Mouse (Mus musculus) liver, embryonic 14.5 days (tissue): Measurements from ENCODE around the gene Paxbp1. TPM values are rescaled to one million over a fixed set of nuclear protein-coding genes. Genes with fewer than 3 reads are reported as not detected.

Experiments
- ATAC-seq: fragments of 200-750 bp; cut with Nextera tagmentation; 2 replicates; pipeline ENCODE4 v1.8.0; 2017; ENCODE audit warnings: moderate number of reproducible peaks, mild to moderate bottlenecking, moderate library complexity; ENCODE audit not compliant: insufficient read depth
- DNase-seq, 3 experiments: peaks; one replicate each; pipeline ENCODE4 v3.0.0-alpha.2; 2012 to 2013; ENCODE audit warnings: low read depth in 3 of 3, low spot score in 3 of 3
- H3K27ac ChIP-seq: fragments of 300-500 bp; sonication (generic); 2 replicates; pipeline ENCODE4 v1.5.1; 2014; ENCODE audit warnings: moderate library complexity, mild to moderate bottlenecking, control low read depth, inconsistent platforms
- H3K27me3 ChIP-seq: fragments of 300-500 bp; sonication (generic); 2 replicates; pipeline ENCODE4 v1.6.1; 2014; ENCODE audit warnings: mild to moderate bottlenecking, low read length, moderate library complexity; ENCODE audit not compliant: control insufficient read depth, insufficient read depth
- H3K36me3 ChIP-seq: fragments of 300-500 bp; sonication (generic); replicated peaks from 2 replicates; pipeline ENCODE4 v1.6.1; 2014; ENCODE audit warnings: low read depth; ENCODE audit not compliant: control insufficient read depth, insufficient read depth
- H3K4me1 ChIP-seq, 2 experiments: fragments of 200-500 bp in 1 of 2; fragments of 300-500 bp in 1 of 2; sonication (generic) in 1 of 2; replicated peaks; 2 replicates each; pipeline ENCODE4 v1.6.1; 2012 to 2014; ENCODE audit warnings: antibody characterized with exemption in 1 of 2, inconsistent platforms in 1 of 2, low read length in 1 of 2; ENCODE audit not compliant: control insufficient read depth in 2 of 2, insufficient read depth in 2 of 2
- H3K4me2 ChIP-seq: fragments of 300-500 bp; sonication (generic); 2 replicates; pipeline ENCODE4 v1.6.1; 2014; ENCODE audit warnings: low read depth, mild to moderate bottlenecking, control low read depth, moderate library complexity
- H3K4me3 ChIP-seq, 2 experiments: fragments of 200-500 bp in 1 of 2; fragments of 300-500 bp in 1 of 2; sonication (generic) in 1 of 2; 2 replicates each; pipeline ENCODE4 v1.5.1; 2012 to 2014; ENCODE audit warnings: low read depth in 2 of 2, low read length in 2 of 2, mild to moderate bottlenecking in 2 of 2, control low read depth in 1 of 2, inconsistent platforms in 1 of 2, moderate library complexity in 1 of 2; ENCODE audit not compliant: insufficient read depth in 1 of 2
- H3K9ac ChIP-seq: fragments of 300-500 bp; sonication (generic); replicated peaks from 2 replicates; pipeline ENCODE4 v1.6.1; 2014; ENCODE audit warnings: mild to moderate bottlenecking, control low read depth, moderate library complexity
- H3K9me3 ChIP-seq: fragments of 300-500 bp; sonication (generic); 2 replicates; pipeline ENCODE4 v1.6.1; 2016; ENCODE audit warnings: low read length, mixed read lengths; ENCODE audit not compliant: control insufficient read depth
- CTCF ChIP-seq: IDR thresholded peaks from 2 replicates; pipeline ENCODE4 v1.5.1; 2016; ENCODE audit warnings: antibody characterized with exemption, low read depth, control low read depth
- EP300 ChIP-seq: IDR thresholded peaks from 2 replicates; pipeline ENCODE4 v1.6.1; 2016; ENCODE audit warnings: antibody characterized with exemption, low read depth
- WGBS: fragments of 180-500 bp; shearing (Covaris S2); extraction: QIAGEN DNeasy Blood & Tissue Kit; methylation state at CpG from one replicate; pipeline ENCODE4 v1.1.7; 2014; ENCODE audit not compliant: insufficient replicate concordance; 5-methylcytosine and 5-hydroxymethylcytosine counted together
- polyA plus RNA-seq, 2 experiments: library from polyadenylated mRNA; depleted of rRNA in 1 of 2; stranded (reverse) in 1 of 2; unstranded in 1 of 2; fragments of >200 nt; fragmentation: Nextera tagmentation in 1 of 2; extraction: Ambion mirVana in 1 of 2; gene quantifications; 2 replicates each; pipeline versions ENCODE4 v1.2.1 to v1.2.3; 2012 to 2014

The Paxbp1 gene
- polyA plus RNA-seq, 2 experiments: 14.8 to 25.9 TPM

- Histone ChIP-seq H3K9ac (no peak overlapping the region), H3K4me3 (no peak overlapping the region), H3K27me3 (no peaks in the 10 kb centered on the region), H3K36me3 (peaks cover 76% of the 10 kb centered on the region), H3K27ac (no peak overlapping the region), H3K4me2 (no peak overlapping the region), H3K4me1 (no peaks in the 10 kb centered on the region), H3K9me3 (no peaks in the 10 kb centered on the region)
- 81% methylated on average over 4 of the region's 4 CpGs for WGBS
- no peak for DNase-seq
- TF ChIP-seq EP300 (no peak), CTCF (no peak)
- no peak for ATAC-seq
Observed at GRCm38 (mm10) chr16:91030751-91031150, 13.6 kb downstream of the Paxbp1 start.

GRCm38 (mm10) chr16:91029901-91030300 lies 14.4 kb downstream of the Paxbp1 start:
- Histone ChIP-seq H3K27me3 (no peaks in the 10 kb centered on the region), H3K9me3 (no peaks in the 10 kb centered on the region), H3K27ac (no peak overlapping the region), H3K4me3 (no peak overlapping the region), H3K4me1 (no peaks in the 10 kb centered on the region), H3K9ac (no peak overlapping the region), H3K36me3 (peaks cover 78% of the 10 kb centered on the region), H3K4me2 (no peak overlapping the region)
- 89% methylated on average over 2 of the region's 2 CpGs for WGBS
- no peak for ATAC-seq
- DNase-seq: no peak
- TF ChIP-seq EP300: no peak
- TF ChIP-seq CTCF: no peak

GRCm38 (mm10) chr16:91029161-91029743 lies 15.1 kb downstream of the Paxbp1 start:
- Histone ChIP-seq H3K4me3 (no peak overlapping the region), H3K27me3 (no peaks in the 10 kb centered on the region), H3K27ac (no peak overlapping the region), H3K9ac (no peak overlapping the region), H3K4me1 (no peaks in the 10 kb centered on the region), H3K4me2 (no peak overlapping the region), H3K36me3 (peaks cover 79% of the 10 kb centered on the region), H3K9me3 (no peaks in the 10 kb centered on the region)
- TF ChIP-seq EP300: no peak
- no peak for TF ChIP-seq CTCF
- ATAC-seq: no peak
- DNase-seq: no peak
- WGBS: 89% methylated on average over 8 of the region's 8 CpGs

- Histone ChIP-seq H3K4me2 (no peak overlapping the region), H3K4me1 (no peaks in the 10 kb centered on the region), H3K27ac (no peak overlapping the region), H3K36me3 (peaks cover 75% of the 10 kb centered on the region), H3K4me3 (no peak overlapping the region), H3K27me3 (no peaks in the 10 kb centered on the region), H3K9ac (no peak overlapping the region), H3K9me3 (no peaks in the 10 kb centered on the region)
- TF ChIP-seq CTCF (no peak), EP300 (no peak)
- DNase-seq (no peak), ATAC-seq (no peak)
- WGBS: 84% methylated on average over 4 of the region's 4 CpGs
Observed at GRCm38 (mm10) chr16:91026290-91026689, 18.1 kb downstream of the Paxbp1 start.

- Histone ChIP-seq H3K9ac (no peak overlapping the region), H3K27me3 (no peaks in the 10 kb centered on the region), H3K36me3 (peaks cover 85% of the 10 kb centered on the region), H3K4me1 (no peaks in the 10 kb centered on the region), H3K9me3 (no peaks in the 10 kb centered on the region), H3K4me3 (no peak overlapping the region), H3K27ac (no peak overlapping the region), H3K4me2 (no peak overlapping the region)
- 79% methylated on average over 1 of the region's 1 CpGs for WGBS
- TF ChIP-seq EP300: no peak
- TF ChIP-seq CTCF: peak; percentile 78
- ATAC-seq: no peak
- no peak for DNase-seq
Observed at GRCm38 (mm10) chr16:91023384-91023783, 21.0 kb downstream of the Paxbp1 start.
